Mouse (Mus musculus) central nervous system, embryonic 18 days (tissue): ENCODE data around the gene Rassf5. TPM values are rescaled to one million over a fixed set of nuclear protein-coding genes. Genes with fewer than 3 reads are reported as not detected.

ENCODE experiments used
- polyA plus RNA-seq: library from polyadenylated mRNA; depleted of rRNA; stranded (reverse); fragments of >200 nt; gene quantifications from 2 replicates; pipeline ENCODE4 v1.2.3, GENCODE M21; 2012; rRNA removed

Gene Rassf5
- polyA plus RNA-seq = 5.1 and 5.3 TPM in 2 replicates

DNA sequence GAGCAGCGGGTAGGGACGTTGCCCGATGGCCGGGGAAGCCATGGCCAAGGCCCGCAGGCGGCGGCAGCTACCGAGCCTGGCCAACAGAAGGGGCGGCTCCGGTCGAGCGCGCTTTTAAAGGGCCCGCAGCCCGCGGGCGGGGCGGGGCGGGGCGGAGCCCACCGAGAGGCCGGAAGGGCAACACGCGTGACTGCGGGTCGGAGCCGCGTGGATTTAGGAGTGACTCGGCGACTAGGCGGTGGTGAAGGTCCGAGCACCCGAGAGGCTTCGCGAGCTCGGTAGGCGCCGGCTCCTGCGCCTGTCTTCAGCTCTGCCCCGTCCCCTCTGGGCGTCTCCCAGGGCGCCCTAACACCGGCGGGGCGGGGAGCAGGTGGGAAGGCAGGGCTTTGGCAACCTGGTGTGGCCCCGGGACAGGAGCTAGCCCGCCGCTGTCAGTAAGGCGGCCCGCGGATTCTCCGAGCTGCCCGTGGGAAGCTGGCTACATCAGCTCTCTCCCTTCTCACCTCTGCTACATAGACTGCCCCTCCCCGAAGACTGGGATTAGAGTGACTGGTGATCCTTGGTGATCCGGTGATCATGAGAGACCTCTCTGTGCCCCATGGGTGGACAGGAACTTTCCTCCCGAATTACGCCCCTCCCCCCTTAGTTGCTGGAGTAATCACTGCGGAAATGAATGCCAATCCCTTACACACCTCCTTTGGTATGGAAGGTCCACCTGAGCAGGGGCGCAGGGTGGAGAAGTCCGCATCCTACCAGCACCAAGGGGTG, at the start of gene Rassf5:
Rassf5 (minus strand) TSS at position 170 of the 768 bp plus-strand sequence.

DNA sequence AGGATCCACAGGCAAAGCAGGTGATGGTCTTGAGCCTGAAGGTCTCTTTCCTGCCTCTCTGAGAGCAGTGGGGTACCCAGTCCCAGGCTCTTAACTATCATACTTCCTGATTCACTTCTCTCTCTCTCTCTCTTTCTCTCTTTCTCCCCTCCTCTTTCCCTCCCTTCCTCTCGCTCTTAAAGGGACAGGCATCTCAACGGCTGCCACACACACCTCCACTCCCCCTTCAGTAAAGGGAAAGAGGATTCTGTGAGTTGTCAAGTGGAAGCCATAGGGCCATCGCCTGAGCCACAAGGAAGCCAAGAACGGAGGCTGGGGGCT, 34.4 kb upstream of the Rassf5 start, which contains the start of gene Ikbke:
Ikbke (minus strand) TSS at position 151 of the 321 bp plus-strand sequence.

GRCm38 (mm10) chr1:131153018-131153629, 91.9 kb downstream of the Rassf5 start, which contains the start of gene Eif2d:
TSS of gene Eif2d (plus strand) at chr1:131153181.

GRCm38 (mm10) chr1:131138191-131139016, 106.7 kb downstream of the Rassf5 start, which contains the start of gene Dyrk3:
TSS of gene Dyrk3 (minus strand) at chr1:131138340.

Other genes starting within 250 kb of the Rassf5 start
- 0.04 and 0.21 TPM in 2 replicates for gene Il10, start 225.4 kb downstream of the Rassf5 start, polyA plus RNA-seq
- 30.0 and 30.4 TPM in 2 replicates for gene Mapkapk2, start 147.4 kb downstream of the Rassf5 start, polyA plus RNA-seq
- gene Dyrk3, start 106.9 kb downstream of the Rassf5 start, polyA plus RNA-seq = 12.6 TPM in 2 replicates
- 57.3 and 59.0 TPM in 2 replicates for gene Eif2d, start 92.1 kb downstream of the Rassf5 start, polyA plus RNA-seq
- 2.0 and 2.1 TPM in 2 replicates for gene Ikbke, start 34.3 kb upstream of the Rassf5 start, polyA plus RNA-seq